Mouse (Mus musculus) small intestine, adult 2 months (tissue): ENCODE measurements around the gene Qars.

ENCODE experiments used
- CTCF ChIP-seq: fragments of 200-500 bp; IDR thresholded peaks from 2 replicates; pipeline ENCODE4 v1.5.1; 2012; ENCODE audit warnings: low read depth, mild to moderate bottlenecking, control low read depth, inconsistent platforms, low read length, moderate library complexity, mixed read lengths; ENCODE audit not compliant: insufficient replicate concordance, insufficient read length; ENCODE audit errors: extremely low read depth
- POLR2A ChIP-seq: fragments of 200-500 bp; IDR thresholded peaks from 2 replicates; pipeline ENCODE4 v1.6.1; 2012; ENCODE audit warnings: low read depth, mild to moderate bottlenecking, control low read depth, inconsistent platforms, low read length, moderate library complexity

DNA sequence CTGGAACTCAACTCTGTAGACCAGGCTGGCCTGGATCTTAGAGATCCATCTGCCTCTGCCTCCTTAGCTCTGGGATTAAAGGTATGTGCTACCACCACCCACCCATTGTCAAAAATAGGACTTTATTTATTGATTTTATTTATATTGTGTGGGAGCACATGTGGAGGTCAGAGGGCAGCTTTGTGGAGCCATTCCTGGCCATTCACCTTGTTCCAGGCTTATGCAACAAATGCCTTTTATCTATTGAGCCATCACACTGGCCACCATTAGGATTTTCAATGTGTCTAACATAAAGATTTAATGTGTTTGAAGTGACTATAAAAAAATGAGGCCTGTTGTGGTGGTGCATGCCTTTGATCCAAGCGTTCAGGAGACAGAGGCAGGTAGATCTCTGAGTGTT is 24.0 kb downstream of the Qars start:
- TF ChIP-seq POLR2A = no peak
- no peak for TF ChIP-seq CTCF
